Mouse (Mus musculus) layer of hippocampus, postnatal 10 days (tissue): Measurements from ENCODE around the gene Rgs16. TPM values are rescaled to one million over a fixed set of nuclear protein-coding genes. Genes with fewer than 3 reads are reported as not detected.
"Not testable (repeated sequence)": the region's sequence is repeated elsewhere in the genome, so short reads cannot be mapped to it uniquely, and the experiment has no call there.

ENCODE experiments used
- DNase-seq, 2 experiments: peaks; one replicate each; pipeline ENCODE4 v3.0.0; 2021; ENCODE audit warnings: low spot score in 2 of 2
- total RNA-seq, 2 experiments: library from RNA; stranded (reverse); gene quantifications; 2 replicates each; pipeline ENCODE4 v1.2.3; 2021

Gene Rgs16
- total RNA-seq, 2 experiments from 2014 or later, result 5.0 to 5.1 TPM

DNA sequence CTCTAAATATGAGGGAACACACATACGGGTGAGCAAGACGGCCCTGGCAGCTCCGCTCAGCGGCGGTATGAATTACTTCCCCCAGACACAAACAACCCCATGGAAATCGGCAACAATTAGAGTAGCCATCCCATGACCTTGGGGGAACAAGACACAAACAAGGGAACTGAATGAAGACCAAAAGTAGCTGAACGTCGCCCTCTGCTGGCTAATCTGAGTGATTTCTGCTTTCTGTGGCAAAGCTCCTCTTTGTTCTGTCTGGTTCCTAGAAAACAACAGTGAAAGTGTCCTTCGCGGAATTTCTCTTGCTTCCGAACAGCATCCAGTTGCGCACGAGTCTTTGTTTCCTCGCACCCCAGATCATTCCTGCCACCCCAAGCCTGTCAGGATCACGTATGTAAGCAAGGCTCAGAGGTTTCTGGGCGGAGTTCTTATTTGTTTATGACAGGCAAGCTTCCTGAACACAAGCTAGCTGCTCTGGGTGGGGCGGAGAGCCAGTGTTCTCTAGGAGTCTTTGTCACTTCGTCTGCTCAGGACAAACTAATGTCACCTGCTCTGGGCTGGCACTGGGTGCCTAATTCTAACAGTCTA, 9.2 kb downstream of the Rgs16 start, which contains the start of gene Rnasel:
Rnasel (plus strand) TSS at position 216 of the 591 bp plus-strand sequence.
- peak; percentile 72 to 82 for DNase-seq

DNA sequence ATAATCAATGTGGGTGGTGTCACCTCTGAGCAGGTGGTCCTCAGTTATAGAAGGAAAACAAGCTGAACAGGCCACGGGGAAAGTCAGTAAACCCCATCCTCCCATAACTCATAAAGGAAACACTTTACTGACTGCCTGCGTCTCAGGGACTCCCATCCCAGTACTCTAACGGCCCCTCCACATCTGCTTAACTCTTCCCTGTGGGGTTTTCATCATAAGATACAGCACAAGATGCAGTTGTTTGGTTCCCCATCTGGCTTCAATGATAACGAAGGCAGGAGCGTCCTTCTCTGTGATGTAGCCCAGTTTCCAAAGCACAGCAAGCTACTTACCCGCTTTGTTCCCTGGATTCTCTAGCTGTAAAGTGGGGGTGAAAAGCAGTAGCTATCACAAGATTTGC, 9.9 kb downstream of the Rgs16 start:
- DNase-seq, result no peak

DNA sequence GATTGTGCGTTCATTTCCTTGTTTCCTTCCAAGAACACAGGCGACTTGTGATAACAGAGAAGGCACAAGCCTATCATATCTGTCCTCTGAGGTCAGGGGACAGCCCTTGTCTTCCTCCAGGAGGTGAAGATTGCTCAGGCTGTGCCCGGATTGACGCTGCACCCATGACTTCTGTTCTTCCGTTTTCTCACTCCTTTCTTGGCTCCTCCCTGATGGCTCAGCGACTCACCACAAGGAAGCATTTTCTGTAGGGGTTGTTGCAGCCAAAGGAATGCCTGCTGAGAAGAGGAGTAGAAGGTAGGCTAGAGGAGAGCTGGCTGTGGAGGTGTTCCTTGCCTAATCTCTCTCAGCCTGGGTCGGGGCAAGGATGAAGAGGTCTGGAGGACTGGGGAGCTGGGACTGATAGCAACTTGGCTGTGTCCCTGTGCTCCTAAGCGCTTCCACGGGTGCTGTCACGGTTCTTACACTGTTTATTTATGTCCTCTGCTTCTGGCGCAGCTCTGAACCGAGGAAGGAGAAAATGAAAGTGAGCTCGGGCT, 11.7 kb downstream of the Rgs16 start:
- no peak for DNase-seq

DNA sequence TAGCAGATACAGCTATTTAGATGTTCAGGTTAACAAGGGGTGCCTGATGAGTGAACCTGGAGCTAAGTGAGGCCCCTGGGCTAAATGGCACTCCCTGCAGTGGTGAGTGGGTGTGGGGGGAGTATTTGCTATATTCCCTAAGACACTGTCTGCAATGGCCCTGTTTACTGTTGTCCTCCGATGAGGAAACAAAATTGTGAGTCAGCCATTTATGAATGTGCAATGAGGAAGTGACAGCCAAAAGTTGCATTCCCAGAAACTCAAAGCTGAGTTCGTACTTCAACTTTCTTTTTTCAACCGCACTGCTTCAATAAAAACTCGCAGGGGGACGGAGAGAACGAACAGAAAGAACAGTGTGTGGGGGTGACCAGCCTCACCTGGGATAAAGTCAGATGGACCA, 12.4 kb downstream of the Rgs16 start:
- DNase-seq, result no peak

DNA sequence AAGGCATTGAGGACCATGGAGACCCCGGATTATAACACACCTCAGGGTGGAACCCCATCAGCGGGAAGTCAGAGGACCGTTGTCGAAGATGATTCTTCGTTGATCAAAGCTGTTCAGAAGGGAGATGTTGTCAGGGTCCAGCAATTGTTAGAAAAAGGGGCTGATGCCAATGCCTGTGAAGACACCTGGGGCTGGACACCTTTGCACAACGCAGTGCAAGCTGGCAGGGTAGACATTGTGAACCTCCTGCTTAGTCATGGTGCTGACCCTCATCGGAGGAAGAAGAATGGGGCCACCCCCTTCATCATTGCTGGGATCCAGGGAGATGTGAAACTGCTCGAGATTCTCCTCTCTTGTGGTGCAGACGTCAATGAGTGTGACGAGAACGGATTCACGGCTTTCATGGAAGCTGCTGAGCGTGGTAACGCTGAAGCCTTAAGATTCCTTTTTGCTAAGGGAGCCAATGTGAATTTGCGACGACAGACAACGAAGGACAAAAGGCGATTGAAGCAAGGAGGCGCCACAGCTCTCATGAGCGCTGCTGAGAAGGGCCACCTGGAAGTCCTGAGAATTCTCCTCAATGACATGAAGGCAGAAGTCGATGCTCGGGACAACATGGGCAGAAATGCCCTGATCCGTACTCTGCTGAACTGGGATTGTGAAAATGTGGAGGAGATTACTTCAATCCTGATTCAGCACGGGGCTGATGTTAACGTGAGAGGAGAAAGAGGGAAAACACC, 13.7 kb downstream of the Rgs16 start:
- no peak for DNase-seq

DNA sequence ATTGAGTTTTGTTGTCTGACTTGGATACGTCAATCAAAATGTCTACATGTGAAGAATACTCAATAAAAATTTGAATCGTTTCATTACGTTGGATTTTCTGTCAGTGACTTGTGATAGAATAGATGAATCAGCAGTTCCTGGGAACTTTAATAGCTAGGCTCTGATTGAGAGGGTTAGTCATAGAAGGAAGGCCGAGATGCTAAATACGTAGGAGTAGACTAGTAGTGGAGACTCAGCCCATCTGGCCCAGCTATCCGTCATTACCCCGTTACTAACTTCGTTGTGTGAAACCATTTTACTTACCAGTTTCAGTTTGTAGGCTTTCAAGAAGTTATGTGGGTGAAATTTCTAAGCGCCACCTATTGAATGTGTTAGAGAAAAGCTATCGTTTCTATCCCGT, 24.0 kb downstream of the Rgs16 start:
- no peak for DNase-seq

DNA sequence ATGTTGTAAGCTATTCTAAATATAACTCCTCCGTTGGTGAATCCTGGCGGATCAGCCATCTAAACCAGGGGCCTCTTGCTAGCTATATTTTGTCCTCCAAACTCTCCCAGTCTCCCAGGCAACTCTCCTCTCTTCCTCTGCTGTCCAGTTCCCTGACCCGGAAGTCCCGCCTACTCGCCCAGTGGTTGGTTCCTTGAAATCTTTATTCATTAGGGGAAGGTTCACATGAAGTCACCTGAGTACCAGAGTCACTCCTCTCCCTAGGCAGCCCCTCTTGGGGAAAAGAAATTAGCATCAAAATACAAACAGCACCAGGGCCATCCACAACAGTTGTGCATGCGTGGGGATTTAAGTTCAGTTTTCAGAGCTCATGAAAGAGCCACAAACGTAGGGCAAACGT, 26.1 kb downstream of the Rgs16 start:
- DNase-seq, result peak in 1 of 2 experiments; percentile 12

DNA sequence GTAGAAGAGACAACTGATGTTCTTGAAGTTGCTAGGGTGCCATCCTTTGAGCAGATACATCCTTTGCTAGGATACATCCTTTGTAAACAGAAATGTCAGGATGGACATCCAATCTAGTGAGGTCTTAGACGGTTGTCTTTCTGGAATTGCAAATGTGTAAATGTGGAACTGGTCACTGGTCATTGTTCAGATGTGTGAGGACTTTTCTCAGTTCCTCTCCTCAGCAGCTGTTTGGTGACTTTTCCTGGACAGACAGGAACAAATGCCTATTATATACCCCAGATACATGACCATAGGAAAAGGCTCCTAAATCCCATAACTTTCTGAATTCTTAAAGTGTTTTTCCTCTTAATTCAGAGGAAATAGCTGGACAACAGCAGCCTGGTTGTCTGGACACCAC, 27.1 kb downstream of the Rgs16 start:
- no peak for DNase-seq

DNA sequence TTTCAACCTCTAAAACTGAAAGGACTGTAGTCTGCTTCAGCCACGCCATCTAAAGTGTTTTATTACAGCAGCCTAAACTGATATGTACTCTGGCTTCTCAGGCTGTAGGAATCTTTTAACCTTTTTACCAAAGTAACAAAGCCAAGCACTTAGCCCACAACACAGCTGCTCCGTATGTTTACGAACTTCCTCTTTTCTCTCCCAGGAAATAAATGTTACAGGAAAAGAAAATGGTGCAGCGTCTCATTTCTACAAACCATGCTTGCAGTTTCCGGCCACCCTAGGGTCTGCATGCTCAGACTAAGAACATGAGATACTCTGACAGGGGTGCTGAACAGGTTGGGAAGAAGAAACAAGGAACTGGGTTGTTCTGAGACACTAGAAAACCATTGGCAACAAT, 28.3 kb downstream of the Rgs16 start:
- no peak for DNase-seq

DNA sequence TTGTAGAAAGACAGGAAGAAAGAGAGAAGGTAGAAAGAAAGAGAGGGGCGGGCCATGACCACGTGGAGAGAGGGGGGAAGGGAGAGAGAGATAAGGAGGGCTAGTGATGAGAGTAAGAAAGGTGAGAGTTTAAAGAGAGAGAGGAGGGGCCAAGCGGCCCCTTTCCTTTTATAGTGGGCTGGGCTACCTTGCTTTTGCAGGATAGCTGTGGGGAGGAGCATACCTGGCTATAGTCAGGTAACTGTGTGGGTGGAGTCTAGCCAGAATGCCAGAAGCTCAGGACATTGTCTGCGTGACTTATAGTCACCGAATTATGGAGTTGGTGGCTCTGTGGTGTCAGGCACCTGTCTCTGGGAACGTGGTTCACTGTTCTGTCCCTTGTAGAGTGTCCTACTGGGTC, 29.4 kb downstream of the Rgs16 start:
- DNase-seq, result not testable (repeated sequence)

DNA sequence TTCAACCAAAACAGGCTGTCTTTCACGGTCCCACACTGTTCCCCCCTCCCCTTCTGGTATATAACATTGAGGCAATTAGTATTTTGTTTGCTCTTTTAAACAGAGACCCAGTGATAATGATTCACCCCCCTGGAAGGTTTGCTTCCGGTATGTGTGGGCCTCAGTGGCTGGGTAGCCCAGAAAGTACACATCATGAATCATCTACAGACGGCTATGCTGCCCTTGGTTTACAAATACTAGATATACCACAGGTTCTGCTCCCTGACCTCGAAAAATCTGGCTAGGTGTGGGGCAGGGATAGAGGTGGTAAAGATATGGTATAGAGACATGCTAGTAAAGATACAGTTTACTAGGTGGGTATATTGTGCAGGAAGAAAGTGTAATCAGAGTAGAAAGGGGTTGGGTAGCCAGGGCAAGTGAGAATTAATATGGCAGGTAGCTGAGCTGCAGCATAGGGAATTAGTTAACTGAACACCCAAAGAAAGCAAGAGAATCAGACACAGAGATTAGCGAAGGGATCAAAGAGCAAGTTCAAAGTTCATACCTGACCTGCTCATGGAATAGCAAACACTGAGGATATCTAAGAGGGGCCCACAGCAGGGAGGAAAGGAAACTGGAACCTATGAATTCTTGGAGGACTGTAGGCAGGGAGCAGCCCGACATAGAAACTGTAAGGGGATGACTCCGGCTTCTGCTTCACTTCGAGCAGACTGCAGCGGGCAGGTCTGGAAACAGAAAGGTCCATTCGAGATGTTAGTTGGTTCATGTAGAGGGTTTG, 30.0 kb downstream of the Rgs16 start:
- no peak for DNase-seq

DNA sequence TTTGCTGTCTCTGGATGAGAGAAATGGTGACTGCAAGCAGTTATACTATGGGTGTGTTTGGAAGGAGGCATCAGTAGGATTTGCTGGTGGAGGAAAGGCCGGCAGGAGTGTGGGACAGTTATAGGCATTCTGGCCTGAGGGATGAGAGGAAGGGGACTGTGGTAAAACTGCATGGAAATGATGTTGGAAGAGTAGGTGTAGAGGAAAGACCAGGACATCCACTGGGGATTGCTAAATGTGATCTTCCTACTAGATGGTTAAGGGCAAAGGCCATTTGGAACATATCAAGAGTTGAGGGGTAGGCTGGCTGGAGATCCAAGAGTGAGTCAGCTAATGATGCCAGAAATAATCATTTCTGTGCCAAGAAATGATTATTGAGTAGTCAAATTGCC, 30.6 kb downstream of the Rgs16 start:
- DNase-seq, result no peak

DNA sequence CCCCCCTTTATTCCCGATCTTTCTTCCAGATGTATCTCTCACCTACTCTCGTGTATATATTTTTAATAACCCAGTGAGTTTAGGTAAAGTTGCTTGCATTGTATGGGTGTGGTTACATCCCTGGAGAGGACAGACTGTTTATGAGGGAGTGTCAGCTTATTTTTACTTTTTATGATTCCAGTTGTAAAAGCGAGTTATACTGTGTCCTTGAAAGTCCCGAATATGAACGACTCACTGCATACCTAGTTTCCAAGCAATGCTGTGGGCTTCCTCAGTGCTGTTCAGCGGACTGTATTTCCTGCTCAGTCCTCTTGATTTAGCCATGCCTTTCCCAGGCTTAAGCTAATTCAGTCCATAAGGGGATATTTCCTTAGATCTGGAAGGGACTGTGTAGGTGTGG, 35.0 kb downstream of the Rgs16 start:
- DNase-seq, result no peak

DNA sequence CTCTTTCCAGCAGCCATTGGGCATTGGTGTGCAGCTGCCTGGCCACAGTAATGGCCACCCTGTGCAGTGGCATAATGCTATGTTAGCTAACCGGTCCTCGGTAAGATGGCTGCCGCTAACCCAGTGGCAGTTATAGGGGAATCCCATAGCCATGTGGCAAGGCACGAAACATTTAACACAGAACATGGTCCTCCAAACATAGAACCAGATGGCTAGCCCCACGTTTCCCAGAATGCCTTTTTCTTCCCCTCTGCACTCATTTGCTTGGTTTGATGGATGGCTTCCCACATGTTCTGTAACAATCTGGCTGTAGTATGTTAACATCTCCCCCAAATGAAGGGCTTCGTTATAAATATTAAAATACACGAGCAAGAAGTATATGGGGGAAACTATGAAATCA, 36.1 kb downstream of the Rgs16 start:
- DNase-seq, result peak; percentile 16 to 29

DNA sequence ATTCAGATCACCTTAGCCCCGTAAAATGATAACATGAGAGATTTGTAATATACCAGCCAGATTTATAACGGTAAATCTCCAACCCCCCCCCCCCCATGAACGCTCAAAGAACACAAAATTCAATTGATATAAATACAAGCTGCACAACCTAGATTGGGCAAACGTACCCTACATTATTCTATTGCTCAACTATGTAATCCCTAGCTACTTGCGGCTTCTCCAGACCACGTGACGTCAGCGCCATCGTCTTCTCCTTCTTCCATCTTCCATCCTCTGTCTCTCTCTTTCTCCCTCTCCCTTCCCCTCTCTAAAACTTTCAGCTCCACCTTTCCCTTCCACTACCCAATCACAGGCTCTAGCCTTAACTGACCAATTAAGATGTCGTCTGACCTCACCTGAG, 38.1 kb downstream of the Rgs16 start:
- no peak for DNase-seq

DNA sequence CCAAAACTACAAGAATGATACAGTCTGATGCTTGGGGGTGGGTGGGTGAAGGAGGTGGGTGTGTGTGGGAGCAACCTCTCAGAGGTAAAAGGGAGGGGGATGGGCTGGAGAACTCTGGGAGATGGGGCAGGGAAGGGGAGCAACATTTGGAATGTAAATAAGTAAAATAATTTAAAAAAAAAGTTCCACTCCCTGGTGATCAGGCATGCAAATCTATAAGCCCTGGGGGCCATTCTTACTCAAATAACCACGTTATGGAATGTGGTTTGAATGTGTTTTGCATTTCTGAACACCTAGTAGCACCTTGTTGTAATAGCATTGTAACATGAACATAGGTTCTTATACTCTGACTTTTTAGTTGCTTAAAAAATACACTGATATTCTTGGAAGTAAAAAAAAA, 43.2 kb downstream of the Rgs16 start:
- DNase-seq, result no peak

DNA sequence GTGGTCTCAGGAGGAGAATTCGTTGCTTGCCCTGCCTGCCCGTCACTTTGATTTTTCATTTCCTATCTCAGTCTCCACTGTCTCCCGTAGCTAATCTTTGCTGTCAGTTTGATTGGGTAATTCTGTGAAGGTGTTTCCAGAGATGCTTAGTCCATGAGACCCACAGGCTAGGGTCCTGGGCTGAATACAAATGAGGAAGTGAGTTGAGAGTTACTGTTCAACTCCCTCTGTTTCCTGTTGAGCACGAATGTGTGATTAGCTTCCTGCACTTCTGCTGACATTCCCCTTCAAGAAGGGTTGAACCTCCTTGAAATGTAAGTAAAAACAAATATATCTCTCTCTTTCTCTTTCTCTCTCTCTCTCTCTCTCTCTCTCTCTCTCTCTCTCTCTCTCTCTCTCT, 45.5 kb downstream of the Rgs16 start:
- DNase-seq, result no peak

DNA sequence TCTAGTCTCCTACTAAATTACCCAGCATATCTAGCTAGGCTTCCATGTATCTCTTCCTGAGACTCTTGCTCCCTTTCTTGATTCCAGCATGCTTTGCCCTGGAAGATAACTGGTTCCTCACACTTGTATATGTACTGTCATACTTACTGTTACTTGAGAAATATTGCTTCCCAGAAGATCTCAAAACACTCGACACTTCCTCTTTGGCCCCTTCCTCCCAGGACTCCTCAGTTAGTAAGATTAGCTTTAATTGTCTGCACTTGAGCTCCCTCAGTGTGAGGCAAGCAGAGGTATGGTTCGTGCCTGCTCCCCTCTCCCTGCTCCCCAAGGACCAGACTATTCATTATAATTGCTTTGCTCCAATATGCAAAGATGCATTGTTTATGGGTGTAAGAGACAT, 50.6 kb downstream of the Rgs16 start:
- no peak for DNase-seq

DNA sequence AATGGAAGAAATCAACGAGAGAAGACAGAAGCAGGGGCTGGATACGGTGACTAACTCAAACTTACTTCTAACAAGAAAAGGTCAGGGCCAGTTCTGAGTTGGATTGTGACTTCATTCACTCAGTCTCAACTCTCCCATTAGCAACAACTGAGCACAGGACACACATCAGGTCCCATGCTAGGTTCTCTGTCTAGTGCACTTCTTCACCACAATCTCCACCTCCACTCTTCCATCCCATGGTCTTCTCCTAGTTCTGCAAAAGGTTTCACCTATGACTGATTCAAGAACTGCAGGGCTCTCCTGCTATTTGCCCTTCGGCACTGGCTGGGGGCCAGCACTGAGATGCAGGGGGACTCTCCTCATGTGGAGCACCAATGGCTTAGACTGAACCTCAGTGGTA, 54.1 kb downstream of the Rgs16 start:
- DNase-seq, result no peak
